ENCODE assay signal across 16 mouse cellular contexts in the genomic region with DNA sequence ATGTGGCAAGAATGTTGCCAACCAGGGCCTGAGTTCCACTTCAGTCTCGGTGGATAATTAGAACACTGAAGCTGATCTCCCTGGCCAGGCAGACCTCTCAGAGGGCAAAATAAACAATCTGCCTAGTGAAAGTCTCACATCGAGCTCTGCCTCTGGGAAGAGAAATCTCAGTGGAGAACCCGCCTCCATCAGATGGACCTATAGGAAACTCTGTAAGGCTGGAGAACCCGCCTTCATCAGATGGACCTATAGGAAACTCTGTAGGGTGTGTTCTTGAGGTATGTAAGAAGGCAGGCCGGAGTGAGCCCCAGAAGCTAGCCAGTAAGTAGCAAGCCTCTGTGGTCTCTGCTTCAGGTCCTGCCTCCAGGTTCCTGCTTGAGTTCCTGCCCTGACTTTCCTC.
"Had no signal": no experiment of that assay in that cellular context is flagged by ENCODE, and none has a peak within 500 bp of the region (broad histone marks: within the 10 kb centered on the region; RNA-seq: fewer than 3 reads in every experiment).

No protein-coding gene starts in this region.

- DNase-seq: kidney, adult 9 months; kidney, postnatal 4 days; liver; lung, adult 2 months; midbrain, embryonic 14.5 days; thymus, adult 2 months; thymus, postnatal 36 days had no signal

- H3K4me1 ChIP-seq: limb, embryonic 12.5 days; midbrain, embryonic 10.5 days had no signal

- ATAC-seq: lung, postnatal 0 days had no signal

- H3K27ac ChIP-seq: kidney, postnatal 0 days; layer of hippocampus, adult 2 months; limb, embryonic 12.5 days; liver, embryonic 14.5 days; midbrain, embryonic 10.5 days; neural tube, embryonic 15.5 days; stomach, postnatal 0 days had no signal

- H3K9me3 ChIP-seq: limb, embryonic 12.5 days; midbrain, embryonic 10.5 days; neural tube, embryonic 15.5 days had no signal

- H3K9ac ChIP-seq: limb, embryonic 12.5 days; liver, embryonic 14.5 days; neural tube, embryonic 15.5 days had no signal

- H3K36me3 ChIP-seq: limb, embryonic 12.5 days; midbrain, embryonic 10.5 days; neural tube, embryonic 15.5 days had no signal

- H3K27me3 ChIP-seq: limb, embryonic 12.5 days; neural tube, embryonic 15.5 days had no signal

- H3K4me3 ChIP-seq: layer of hippocampus, adult 2 months; limb, embryonic 12.5 days; midbrain, embryonic 10.5 days; myocyte; neural tube, embryonic 15.5 days had no signal

- H3K4me2 ChIP-seq: limb, embryonic 12.5 days; neural tube, embryonic 15.5 days had no signal
